Mouse (Mus musculus) megakaryocyte, adult 5-6 weeks (primary cell): ENCODE measurements around the gene Cacna1h. TPM values are rescaled to one million over a fixed set of nuclear protein-coding genes. Genes with fewer than 3 reads are reported as not detected.

Source experiments
- ATAC-seq: 2 replicates; pipeline ENCODE4 v1.8.0; 2016; ENCODE audit warnings: mild to moderate bottlenecking, inconsistent platforms; ENCODE audit not compliant: poor library complexity, severe bottlenecking
- total RNA-seq, 2 experiments: library from RNA; stranded (forward) in 1 of 2; stranded (reverse) in 1 of 2; fragments of 153-499, 151-499 nt in 1 of 2; fragments of 221-1000, 200-1000 nt in 1 of 2; gene quantifications; 2 replicates each; pipeline versions ENCODE4 v1.2.3 to v1.2.4; 2015 to 2017

Cacna1h gene
- total RNA-seq, 2 experiments from 2014 or later = not detected

GRCm38 (mm10) chr17:25338218-25338617 is 95.4 kb downstream of the Cacna1h start:
- no peak for ATAC-seq

GRCm38 (mm10) chr17:25333943-25334342 is 99.6 kb downstream of the Cacna1h start:
- no peak for ATAC-seq

- peak; percentile 83 for ATAC-seq
These were observed 101.3 kb downstream of the Cacna1h start for GRCm38 (mm10) chr17:25332321-25332720.

Other genes with a start within 250 kb of the Cacna1h start
- gene BC003965, start 249.2 kb downstream of the Cacna1h start, total RNA-seq (2015) = 9.7 and 10.8 TPM in 2 replicates
- 2.7 and 5.9 TPM in 2 replicates for gene BC003965, start 249.2 kb downstream of the Cacna1h start, total RNA-seq (2017)
- gene Unkl, start 245.4 kb downstream of the Cacna1h start, total RNA-seq (2015) = 7.3 and 7.7 TPM in 2 replicates
- 7.3 and 10.5 TPM in 2 replicates for gene Unkl, start 245.4 kb downstream of the Cacna1h start, total RNA-seq (2017)
- 17.1 and 19.0 TPM in 2 replicates for gene Gnptg, start 193.7 kb downstream of the Cacna1h start, total RNA-seq (2015)
- gene Gnptg, start 193.7 kb downstream of the Cacna1h start, total RNA-seq (2017) = 12.3 and 13.0 TPM in 2 replicates
- 7.3 and 9.2 TPM in 2 replicates for gene Tsr3, start 193.6 kb downstream of the Cacna1h start, total RNA-seq (2015)
- gene Tsr3, start 193.6 kb downstream of the Cacna1h start, total RNA-seq (2017) = 15.0 and 22.8 TPM in 2 replicates
- gene Baiap3, start 177.4 kb downstream of the Cacna1h start, total RNA-seq (2015) = 3.3 and 3.7 TPM in 2 replicates
- 1.8 and 4.0 TPM in 2 replicates for gene Baiap3, start 177.4 kb downstream of the Cacna1h start, total RNA-seq (2017)
- 270 and 309 TPM in 2 replicates for gene Ube2i, start 159.2 kb downstream of the Cacna1h start, total RNA-seq (2015)
- gene Ube2i, start 159.2 kb downstream of the Cacna1h start, total RNA-seq (2017) = 214 and 226 TPM in 2 replicates
- gene Prss34, start 135.4 kb downstream of the Cacna1h start, total RNA-seq (2015) = 432 and 451 TPM in 2 replicates
- gene Prss34, start 135.4 kb downstream of the Cacna1h start, total RNA-seq (2017) = 249 and 277 TPM in 2 replicates
- 0.18 and 1.8 TPM in 2 replicates for gene Prss28, start 125.1 kb downstream of the Cacna1h start, total RNA-seq (2015)
- 1.3 and 2.0 TPM in 2 replicates for gene Prss28, start 125.1 kb downstream of the Cacna1h start, total RNA-seq (2017)
- not detected in 2 replicates for gene Prss29, start 115.1 kb downstream of the Cacna1h start, total RNA-seq (2015)
- not detected in 2 replicates for gene Prss29, start 115.1 kb downstream of the Cacna1h start, total RNA-seq (2017)
- gene Tpsab1, start 88.2 kb downstream of the Cacna1h start, total RNA-seq (2015) = not detected in 2 replicates
- not detected in 2 replicates for gene Tpsab1, start 88.2 kb downstream of the Cacna1h start, total RNA-seq (2017)
- gene Tpsb2, start 67.5 kb downstream of the Cacna1h start, total RNA-seq (2015) = not detected in 2 replicates
- gene Tpsb2, start 67.5 kb downstream of the Cacna1h start, total RNA-seq (2017) = not detected in 2 replicates
- not detected in 2 replicates for gene Tpsg1, start 64.5 kb downstream of the Cacna1h start, total RNA-seq (2015)
- not detected in 2 replicates for gene Tpsg1, start 64.5 kb downstream of the Cacna1h start, total RNA-seq (2017)
- gene Tekt4, start 20.8 kb upstream of the Cacna1h start, total RNA-seq (2015) = not detected in 2 replicates
- not detected in 2 replicates for gene Tekt4, start 20.8 kb upstream of the Cacna1h start, total RNA-seq (2017)
- gene Sstr5, start 63.5 kb upstream of the Cacna1h start, total RNA-seq (2015) = not detected in 2 replicates
- not detected in 2 replicates for gene Sstr5, start 63.5 kb upstream of the Cacna1h start, total RNA-seq (2017)
- not detected in 2 replicates for gene Sox8, start 136.9 kb upstream of the Cacna1h start, total RNA-seq (2015)
- gene Sox8, start 136.9 kb upstream of the Cacna1h start, total RNA-seq (2017) = not detected in 2 replicates
- gene Lmf1, start 145.3 kb upstream of the Cacna1h start, total RNA-seq (2015) = 37.8 and 38.4 TPM in 2 replicates
- 16.7 and 17.0 TPM in 2 replicates for gene Lmf1, start 145.3 kb upstream of the Cacna1h start, total RNA-seq (2017)